Mouse (Mus musculus) common myeloid progenitor, adult 5-6 weeks (primary cell): ENCODE measurements around the gene Nr4a3. TPM values are rescaled to one million over a fixed set of nuclear protein-coding genes. Genes with fewer than 3 reads are reported as not detected.

ENCODE experiments used
- ATAC-seq: replicated peaks from 2 replicates; pipeline ENCODE4 v1.8.0; 2016; ENCODE audit warnings: low read depth, mild to moderate bottlenecking, moderate TSS enrichment, inconsistent platforms; ENCODE audit not compliant: poor library complexity, severe bottlenecking
- total RNA-seq: library from RNA; stranded (forward); fragments of 200-1000, 187-1606 nt; gene quantifications from 2 replicates; pipeline ENCODE4 v1.2.3, GENCODE M21; 2017

The Nr4a3 gene
- total RNA-seq, 1 experiment from 2014 or later = 1.5 TPM

DNA sequence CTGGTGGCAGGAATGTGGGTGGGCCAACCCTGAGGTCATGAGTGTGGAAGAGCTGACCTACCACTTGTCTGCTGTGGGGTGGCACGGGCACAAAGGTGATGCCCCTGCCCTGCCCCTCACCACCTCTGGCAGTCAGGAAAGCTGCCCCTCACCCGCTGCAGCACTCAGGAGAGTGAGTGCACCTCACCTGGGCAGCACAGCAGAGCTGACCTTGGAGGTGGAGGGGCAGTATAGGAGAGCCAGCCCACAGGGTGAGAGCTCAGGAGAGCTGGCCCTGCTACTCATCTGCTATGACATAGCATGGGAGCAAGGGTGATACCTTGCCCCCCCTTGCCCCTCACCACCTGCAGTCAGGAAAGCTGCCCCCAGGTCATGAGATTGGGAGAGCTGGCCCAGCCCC, 57.0 kb downstream of the Nr4a3 start:
- no peak for ATAC-seq

- no peak for ATAC-seq
These were observed 60.4 kb downstream of the Nr4a3 start for GRCm38 (mm10) chr4:48105387-48105786.

DNA sequence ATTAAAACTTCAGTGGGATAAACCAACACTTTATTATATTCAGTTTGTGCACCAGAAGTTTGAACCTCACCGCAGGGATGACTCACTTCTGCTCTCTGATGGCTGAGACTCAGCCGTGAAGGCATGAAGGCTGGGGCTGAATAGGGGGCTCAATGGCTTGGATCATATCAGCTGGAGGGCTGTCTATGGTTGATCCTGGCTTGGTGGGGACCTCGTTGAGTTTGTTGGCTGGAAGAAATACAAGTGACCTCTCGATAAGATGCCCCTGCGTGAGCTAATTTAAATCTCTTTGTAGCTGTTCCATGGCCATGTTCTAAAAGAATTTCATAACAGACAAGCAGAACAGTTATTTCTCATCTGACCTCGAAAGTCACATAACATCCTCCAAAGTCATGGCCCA, 62.1 kb downstream of the Nr4a3 start:
- ATAC-seq = no peak

- ATAC-seq = peak; percentile 56
These were observed 63.6 kb downstream of the Nr4a3 start for GRCm38 (mm10) chr4:48108591-48108990.

DNA sequence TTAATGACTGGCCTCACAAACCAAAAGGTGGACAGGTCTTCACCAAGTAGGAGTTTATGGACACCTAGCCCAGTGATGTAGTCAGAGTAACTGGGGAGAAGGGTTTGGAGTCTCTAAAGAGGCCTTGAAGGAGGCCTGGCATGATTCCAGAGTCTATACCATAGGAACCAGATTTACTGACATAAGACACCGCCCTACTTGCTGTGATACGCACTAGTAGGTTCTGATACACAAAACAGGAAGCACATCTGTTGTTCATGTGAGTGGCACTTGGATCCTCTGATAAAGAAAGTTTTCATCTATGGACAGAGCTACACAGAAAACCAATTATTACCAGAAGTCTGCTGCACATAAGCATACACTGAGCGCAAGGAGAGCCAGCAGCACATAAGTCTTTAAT, 65.4 kb downstream of the Nr4a3 start:
- no peak for ATAC-seq

- peak; percentile 72 for ATAC-seq
These were observed 71.2 kb downstream of the Nr4a3 start for GRCm38 (mm10) chr4:48116191-48116590.

DNA sequence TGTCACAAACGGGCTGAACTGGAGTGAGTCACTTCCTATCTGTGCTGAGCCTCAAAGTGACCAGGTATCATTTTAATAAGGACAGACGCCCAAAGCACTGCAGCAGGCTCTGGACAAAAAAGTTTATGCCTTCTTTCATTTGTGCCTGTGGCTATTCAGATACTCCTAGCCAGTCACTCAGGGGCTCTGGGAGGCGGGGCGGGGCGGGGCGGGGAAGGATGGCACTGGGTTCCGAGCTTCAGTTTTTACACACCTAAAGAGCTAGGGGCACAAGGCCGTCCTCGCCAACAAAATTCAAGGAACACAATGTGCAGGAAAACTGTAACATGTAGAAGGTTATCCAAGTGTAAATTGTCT, 79.4 kb downstream of the Nr4a3 start:
- peak; percentile 70 for ATAC-seq

DNA sequence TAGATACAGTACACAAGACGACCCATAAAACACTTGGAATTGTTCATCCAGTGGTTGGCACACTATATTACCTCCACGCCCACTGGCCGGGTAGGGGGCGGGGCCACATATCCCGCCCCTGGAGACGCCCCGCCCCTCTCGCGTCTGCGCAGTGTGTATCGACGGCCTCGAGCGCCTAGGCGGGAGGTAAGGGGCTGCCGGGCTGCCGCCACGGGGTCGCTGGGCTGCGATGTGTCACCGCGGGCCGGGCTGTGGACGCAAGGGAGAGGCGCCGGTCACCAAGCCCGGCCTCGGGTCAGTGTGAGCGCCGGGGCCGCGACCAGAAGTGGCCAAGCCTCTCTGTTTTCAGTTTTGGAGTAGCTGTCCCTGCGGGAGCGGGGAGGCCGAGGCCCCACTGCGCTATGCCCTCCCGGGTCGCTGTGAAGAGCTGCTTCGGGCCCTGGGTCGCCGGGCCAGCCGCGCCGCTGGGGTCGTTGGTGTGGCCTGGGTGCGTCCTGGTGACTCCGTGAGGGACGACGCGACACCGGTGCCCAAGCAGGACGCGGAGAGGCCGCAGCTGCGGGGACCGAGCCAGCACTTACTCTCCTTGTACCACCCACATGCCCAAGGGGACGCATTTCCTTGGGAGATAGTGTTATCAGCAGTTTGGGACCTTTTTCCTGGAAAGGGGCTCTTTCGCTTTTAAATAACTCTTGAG, 80.0 kb downstream of the Nr4a3 start, which contains the start of gene Stx17:
Gene Stx17 (plus strand): TSS at position 143 of the 697 bp plus-strand sequence.
- peak; percentile 97 for ATAC-seq

DNA sequence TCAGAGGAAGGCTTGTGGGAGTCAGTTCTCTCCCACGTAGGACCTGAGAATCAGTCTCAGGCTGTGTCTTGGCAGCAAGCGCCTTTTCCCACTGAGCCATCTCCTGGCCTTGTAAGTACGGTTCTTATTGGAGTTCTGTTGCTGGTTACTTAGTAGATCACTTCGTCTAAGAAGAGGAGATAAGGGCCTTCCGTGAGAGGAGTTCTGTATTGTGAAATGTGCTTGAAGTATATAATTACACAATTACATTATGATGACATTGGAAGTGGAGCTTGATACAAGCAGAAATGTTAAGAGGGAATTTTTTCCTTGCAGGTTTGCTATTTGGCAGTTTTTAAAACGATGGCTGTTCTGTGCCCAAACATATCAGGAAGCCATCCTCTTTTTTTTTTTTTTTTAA, 85.4 kb downstream of the Nr4a3 start:
- ATAC-seq = no peak

- ATAC-seq = no peak
These were observed 86.7 kb downstream of the Nr4a3 start for GRCm38 (mm10) chr4:48131606-48132005.

- ATAC-seq = no peak
These were observed 87.8 kb downstream of the Nr4a3 start for GRCm38 (mm10) chr4:48132721-48133120.

Other genes with a start within 250 kb of the Nr4a3 start
- 30.3 and 34.4 TPM in 2 replicates for gene Stx17, start 79.8 kb downstream of the Nr4a3 start, total RNA-seq
- gene Erp44, start 234.4 kb downstream of the Nr4a3 start, total RNA-seq = 71.2 and 86.8 TPM in 2 replicates
- 10.9 and 11.5 TPM in 2 replicates for gene Invs, start 234.6 kb downstream of the Nr4a3 start, total RNA-seq